Mouse (Mus musculus) brain, adult 2 months (tissue): Measurements from ENCODE around the gene Trpt1.
"Not testable (repeated sequence)": the region's sequence is repeated elsewhere in the genome, so short reads cannot be mapped to it uniquely, and the experiment has no call there.

Experiments
- DNase-seq: peaks from one replicate; pipeline ENCODE4 v3.0.0; 2011; ENCODE audit warnings: low read depth, low spot score

Trpt1 gene

GRCm38 (mm10) chr19:6974211-6975205 is 21.4 kb upstream of the Trpt1 start, which contains the start of gene Ppp1r14b:
Gene Ppp1r14b, plus strand, starts transcription at chr19:6974968.
- DNase-seq: peak; percentile 71

- peak; percentile 75 for DNase-seq
Measured at GRCm38 (mm10) chr19:6975537-6976521, 20.1 kb upstream of the Trpt1 start, which contains the start of gene Plcb3. Gene Plcb3, minus strand, starts transcription at chr19:6976470.

- DNase-seq: peak; percentile 39
Measured at GRCm38 (mm10) chr19:6977759-6978638, 17.9 kb upstream of the Trpt1 start.

GRCm38 (mm10) chr19:6978639-6978974 is 17.3 kb upstream of the Trpt1 start:
- DNase-seq: no peak

- peak; percentile 65 for DNase-seq
Measured at GRCm38 (mm10) chr19:6979001-6979479, 16.9 kb upstream of the Trpt1 start.

GRCm38 (mm10) chr19:6979486-6980380 is 16.2 kb upstream of the Trpt1 start:
- DNase-seq: peak; percentile 100

- peak; percentile 99 for DNase-seq
Measured at GRCm38 (mm10) chr19:6980381-6981093, 15.4 kb upstream of the Trpt1 start, which contains the start of gene Fkbp2. Gene Fkbp2, minus strand, starts transcription at chr19:6980501.

- DNase-seq: no peak
Measured at GRCm38 (mm10) chr19:6981465-6981864, 14.5 kb upstream of the Trpt1 start.

- no peak for DNase-seq
Measured at GRCm38 (mm10) chr19:6983621-6984020, 12.3 kb upstream of the Trpt1 start.

- no peak for DNase-seq
Measured at GRCm38 (mm10) chr19:6985300-6985699, 10.6 kb upstream of the Trpt1 start.

- DNase-seq: no peak
Measured at GRCm38 (mm10) chr19:6985951-6986708, 9.8 kb upstream of the Trpt1 start.

- DNase-seq: peak; percentile 67
Measured at GRCm38 (mm10) chr19:6987061-6987903, 8.6 kb upstream of the Trpt1 start, which contains the start of gene Vegfb. Gene Vegfb, minus strand, starts transcription at chr19:6987651.

GRCm38 (mm10) chr19:6987904-6988285 is 8.0 kb upstream of the Trpt1 start:
- peak; percentile 46 for DNase-seq

- no peak for DNase-seq
Measured at GRCm38 (mm10) chr19:6989251-6989650, 6.7 kb upstream of the Trpt1 start.

- no peak for DNase-seq
Measured at GRCm38 (mm10) chr19:6990712-6991111, 5.2 kb upstream of the Trpt1 start.

GRCm38 (mm10) chr19:6991166-6991565 is 4.8 kb upstream of the Trpt1 start:
- not testable (repeated sequence) for DNase-seq
